Mouse (Mus musculus) bone marrow macrophage, adult 2 months (primary cell): ENCODE measurements around the gene Itgax.

Source experiments
- CTCF ChIP-seq: IDR thresholded peaks from 2 replicates; pipeline ENCODE4 v1.5.1; 2012; ENCODE audit warnings: low read depth, mild to moderate bottlenecking, low read length, moderate library complexity
- POLR2A ChIP-seq: IDR thresholded peaks from 2 replicates; pipeline ENCODE4 v1.6.1; 2012; ENCODE audit warnings: mild to moderate bottlenecking, low read depth, low read length, borderline replicate concordance

DNA sequence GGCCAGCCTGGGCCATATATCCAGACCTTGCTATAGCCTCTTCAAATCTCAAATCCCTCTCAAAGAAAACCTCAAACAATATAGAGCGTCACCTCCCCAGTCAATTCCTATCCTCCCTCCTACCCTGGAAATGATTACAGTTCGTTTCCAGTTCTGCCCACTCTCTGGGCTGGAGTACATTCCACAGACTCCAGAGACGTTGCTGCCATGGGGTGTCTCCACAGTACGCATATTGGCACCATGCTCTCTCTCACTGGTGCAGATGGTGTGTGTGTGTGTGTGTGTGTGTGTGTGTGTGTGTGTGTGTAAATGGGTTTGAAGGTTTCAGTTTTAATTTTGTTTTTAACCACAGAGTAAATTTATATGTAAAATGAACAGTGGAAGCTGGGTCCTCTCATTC is 24.1 kb upstream of the Itgax start:
- no peak for TF ChIP-seq CTCF
- no peak for TF ChIP-seq POLR2A
